Mouse (Mus musculus) megakaryocyte, adult 5-6 weeks (primary cell): Measurements from ENCODE around the gene Josd1. TPM values are rescaled to one million over a fixed set of nuclear protein-coding genes. Genes with fewer than 3 reads are reported as not detected.

Source experiments
- ATAC-seq: 2 replicates; pipeline ENCODE4 v1.8.0; 2016; ENCODE audit warnings: mild to moderate bottlenecking, inconsistent platforms; ENCODE audit not compliant: poor library complexity, severe bottlenecking
- total RNA-seq, 2 experiments: library from RNA; stranded (forward) in 1 of 2; stranded (reverse) in 1 of 2; fragments of 153-499, 151-499 nt in 1 of 2; fragments of 221-1000, 200-1000 nt in 1 of 2; gene quantifications; 2 replicates each; pipeline versions ENCODE4 v1.2.3 to v1.2.4; 2015 to 2017

Gene Josd1
- total RNA-seq (2015) = 6.7 and 8.0 TPM in 2 replicates
- 10.7 and 13.0 TPM in 2 replicates for total RNA-seq (2017)

- ATAC-seq = peak; percentile 66
These were observed at the start of gene Josd1 for GRCm38 (mm10) chr15:79687646-79688267. Josd1 (minus strand) TSS chr15:79687919.

- ATAC-seq = no peak; the same call in 1 of the 2 replicates
These were observed 46.6 kb upstream of the Josd1 start for GRCm38 (mm10) chr15:79734311-79734710.

- ATAC-seq = peak; percentile 86
These were observed 45.9 kb upstream of the Josd1 start for GRCm38 (mm10) chr15:79733640-79734039.

GRCm38 (mm10) chr15:79733192-79733591 is 45.5 kb upstream of the Josd1 start:
- no peak for ATAC-seq

GRCm38 (mm10) chr15:79731554-79731953 is 43.8 kb upstream of the Josd1 start:
- no peak for ATAC-seq

GRCm38 (mm10) chr15:79728731-79729388 is 41.1 kb upstream of the Josd1 start:
- ATAC-seq = no peak

GRCm38 (mm10) chr15:79728311-79728710 is 40.6 kb upstream of the Josd1 start:
- ATAC-seq = no peak

- ATAC-seq = no peak
These were observed 40.1 kb upstream of the Josd1 start for GRCm38 (mm10) chr15:79727840-79728239.

GRCm38 (mm10) chr15:79725190-79725789 is 37.6 kb upstream of the Josd1 start:
- no peak for ATAC-seq

GRCm38 (mm10) chr15:79723439-79723838 is 35.7 kb upstream of the Josd1 start:
- ATAC-seq = peak; percentile 95

GRCm38 (mm10) chr15:79720796-79721195 is 33.1 kb upstream of the Josd1 start:
- ATAC-seq = peak; percentile 37; the same call in 1 of the 2 replicates

GRCm38 (mm10) chr15:79720267-79720666 is 32.5 kb upstream of the Josd1 start:
- no peak for ATAC-seq

- no peak for ATAC-seq
These were observed 29.0 kb upstream of the Josd1 start for GRCm38 (mm10) chr15:79716710-79717109.

GRCm38 (mm10) chr15:79715646-79716045 is 27.9 kb upstream of the Josd1 start:
- ATAC-seq = no peak

- peak; percentile 91 for ATAC-seq
These were observed 20.6 kb upstream of the Josd1 start for GRCm38 (mm10) chr15:79708229-79708822.

GRCm38 (mm10) chr15:79706603-79707214 is 19.0 kb upstream of the Josd1 start:
- no peak for ATAC-seq

GRCm38 (mm10) chr15:79697558-79698187 is 10.0 kb upstream of the Josd1 start:
- ATAC-seq = peak; percentile 84

GRCm38 (mm10) chr15:79697011-79697410 is 9.3 kb upstream of the Josd1 start:
- no peak for ATAC-seq

GRCm38 (mm10) chr15:79696508-79696907 is 8.8 kb upstream of the Josd1 start:
- ATAC-seq = no peak

- no peak for ATAC-seq
These were observed 7.8 kb upstream of the Josd1 start for GRCm38 (mm10) chr15:79695516-79695915.

- ATAC-seq = 0 out of 2 replicates have a peak, but pooled peaks have one; percentile 7
These were observed 6.8 kb upstream of the Josd1 start for GRCm38 (mm10) chr15:79694512-79694911.
